Mouse (Mus musculus) liver, adult (tissue): ENCODE measurements at regions not wholly inside any gene's neighbourhood (a gene's known extent, or its start where the extent isn't known, plus 50 kb on each side); places are given as distances from the start of the nearest gene placed in this dataset.

Experiments
- GATA4 ChIP-seq: IDR thresholded peaks from 2 replicates; pipeline ENCODE4 v1.6.1; 2014; ENCODE audit warnings: mild to moderate bottlenecking, low read length; ENCODE audit not compliant: insufficient replicate concordance

- no peak for TF ChIP-seq GATA4
These were observed 59.3 kb downstream of the Sox2 start for GRCm38 (mm10) chr3:34709553-34709952.

- no peak for TF ChIP-seq GATA4
These were observed 72.3 kb downstream of the Sox2 start for GRCm38 (mm10) chr3:34722506-34722905.

- TF ChIP-seq GATA4 = no peak
These were observed 76.8 kb downstream of the Sox2 start for GRCm38 (mm10) chr3:34726955-34727354.

- TF ChIP-seq GATA4 = no peak
These were observed 78.1 kb downstream of the Sox2 start for GRCm38 (mm10) chr3:34728282-34728681.

- no peak for TF ChIP-seq GATA4
These were observed 84.8 kb downstream of the Sox2 start for GRCm38 (mm10) chr3:34734966-34735365.

GRCm38 (mm10) chr3:34738001-34738400 is 87.8 kb downstream of the Sox2 start:
- no peak for TF ChIP-seq GATA4

DNA sequence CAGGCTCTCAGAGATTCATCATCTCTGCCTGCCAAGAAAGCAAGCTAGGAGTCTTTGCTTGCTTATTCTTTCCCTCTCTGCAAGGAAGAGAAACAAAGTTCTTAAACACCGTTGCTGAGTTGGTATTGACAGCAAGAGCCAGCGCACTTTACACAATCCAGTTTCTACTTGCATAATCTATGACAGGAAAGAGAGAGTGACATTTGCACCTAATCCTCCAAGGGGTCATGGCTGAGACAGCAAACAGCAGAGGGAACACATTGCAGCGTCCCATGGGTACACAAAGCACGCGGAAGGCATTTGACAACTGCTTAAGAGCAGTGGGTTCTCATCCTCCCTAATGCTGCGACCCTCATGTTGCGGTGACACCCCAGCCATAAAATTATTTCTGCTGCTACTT is 88.7 kb downstream of the Sox2 start:
- TF ChIP-seq GATA4 = no peak

- no peak for TF ChIP-seq GATA4
These were observed 89.5 kb downstream of the Sox2 start for GRCm38 (mm10) chr3:34739693-34740092.

- TF ChIP-seq GATA4 = no peak
These were observed 89.9 kb downstream of the Sox2 start for GRCm38 (mm10) chr3:34740110-34740509.

DNA sequence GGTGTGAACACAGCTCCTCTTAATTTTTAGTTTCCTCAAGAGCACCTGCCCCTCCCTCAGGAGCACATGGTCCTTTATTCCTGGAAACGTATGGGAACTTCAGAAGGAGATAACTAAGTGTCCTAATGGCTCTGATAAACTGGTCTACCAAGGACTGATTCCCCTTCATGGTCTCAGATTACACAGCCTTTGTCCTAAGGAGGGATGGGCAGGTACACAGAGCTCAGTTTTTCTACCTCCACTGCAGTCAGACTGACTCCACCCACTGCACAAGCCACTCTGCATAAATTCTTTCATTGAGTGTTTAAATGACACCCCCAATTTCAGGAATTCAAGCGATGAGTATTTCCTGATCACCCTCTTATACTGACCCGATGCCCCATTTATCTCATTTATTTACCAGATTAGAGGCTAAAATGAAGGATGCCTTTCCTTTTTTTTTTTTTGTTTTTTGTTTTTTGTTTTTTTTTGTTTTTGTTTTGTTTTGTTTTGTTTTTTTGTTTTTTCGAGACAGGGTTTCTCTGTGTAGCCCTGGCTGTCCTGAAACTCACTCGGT is 95.1 kb downstream of the Sox2 start:
- no peak for TF ChIP-seq GATA4

DNA sequence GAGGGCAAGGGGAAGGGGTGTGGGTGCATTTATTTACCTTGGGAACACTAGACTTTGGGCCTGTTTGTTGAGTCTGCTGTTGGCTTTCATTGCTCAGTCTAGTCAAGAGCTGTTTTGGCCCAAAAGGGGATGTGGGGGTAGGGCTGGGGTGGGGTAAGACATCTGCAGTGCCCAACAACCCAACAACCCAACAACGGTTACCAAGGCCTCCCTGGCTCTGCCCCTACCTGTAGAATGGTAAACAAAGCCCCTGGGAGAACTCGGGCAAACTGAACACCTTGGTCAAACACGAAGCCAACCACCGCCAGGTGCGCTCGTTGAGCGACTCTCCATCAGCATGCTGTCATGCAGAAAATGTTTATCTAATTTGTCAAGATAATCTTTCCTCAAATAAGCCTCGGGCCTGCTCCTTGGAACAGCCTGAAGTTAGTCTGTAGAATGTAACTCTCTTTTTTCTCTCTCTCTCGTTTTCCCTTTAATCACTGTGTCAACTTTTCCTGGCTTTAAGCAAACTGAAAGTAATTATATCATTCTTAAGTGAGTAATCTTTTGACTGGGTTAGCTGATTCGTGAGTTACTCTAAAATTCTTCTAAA is 97.4 kb downstream of the Sox2 start:
- TF ChIP-seq GATA4 = no peak

- TF ChIP-seq GATA4 = no peak
These were observed 99.8 kb downstream of the Sox2 start for GRCm38 (mm10) chr3:34749989-34750388.

DNA sequence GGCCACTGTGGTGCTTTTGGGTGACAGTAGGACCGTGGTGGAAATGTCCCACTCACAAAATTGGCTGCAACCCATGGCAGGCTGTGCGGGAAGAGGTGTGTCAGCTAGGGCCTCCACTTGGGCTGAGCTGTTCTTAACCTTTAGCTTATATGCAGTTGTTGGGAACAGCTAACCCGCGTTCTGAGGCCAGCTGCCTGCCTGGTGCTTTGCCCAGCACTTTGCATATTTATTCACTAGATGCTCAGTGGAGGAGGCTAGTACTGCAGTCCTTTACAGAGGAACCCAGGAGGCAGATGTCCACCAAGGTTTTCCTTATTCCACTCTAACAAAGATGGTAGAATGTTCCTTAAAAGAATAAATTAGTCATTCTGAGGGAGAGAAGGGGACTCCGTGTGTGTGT is 101.3 kb downstream of the Sox2 start:
- no peak for TF ChIP-seq GATA4

DNA sequence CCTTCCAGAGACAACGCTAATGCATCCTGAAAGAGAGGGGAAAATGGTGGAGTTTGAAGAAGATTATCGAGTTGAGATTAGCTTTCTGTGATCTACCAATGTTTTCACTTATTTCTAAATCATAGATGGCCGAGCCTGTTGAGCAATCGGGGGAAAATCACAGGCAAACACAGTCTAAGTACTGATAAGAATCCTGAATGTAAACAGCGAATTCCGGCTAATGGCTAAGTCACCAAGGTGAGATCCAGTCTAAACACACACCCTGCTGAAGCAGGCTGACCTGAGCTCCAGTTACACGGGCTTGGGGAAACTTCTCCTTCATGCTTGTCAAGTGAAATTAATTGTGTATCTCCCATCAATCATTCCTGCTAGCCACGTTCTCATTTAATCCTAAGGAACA is 103.4 kb downstream of the Sox2 start:
- TF ChIP-seq GATA4 = peak; percentile 94

- no peak for TF ChIP-seq GATA4
These were observed 104.6 kb downstream of the Sox2 start for GRCm38 (mm10) chr3:34754781-34755180.

DNA sequence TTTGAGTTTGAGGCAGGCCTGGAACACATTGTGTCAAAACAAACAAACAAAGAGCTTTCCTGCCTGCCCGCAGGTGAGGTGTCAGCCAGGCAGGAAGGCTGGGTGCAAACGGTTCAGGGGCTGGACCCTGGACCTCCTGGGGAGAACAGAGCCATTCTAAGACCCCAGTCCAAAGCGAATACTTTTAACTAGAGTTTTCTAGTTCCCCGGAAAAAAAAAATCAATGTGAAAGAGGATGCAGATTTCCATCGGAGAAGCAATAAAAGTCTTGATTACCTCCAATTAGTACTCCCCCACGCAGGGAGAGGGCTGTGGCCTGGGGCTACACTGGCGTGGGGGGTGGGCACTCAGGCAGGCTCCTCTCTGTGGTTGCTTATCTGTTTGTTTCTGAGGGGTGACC is 106.4 kb downstream of the Sox2 start:
- TF ChIP-seq GATA4 = no peak

DNA sequence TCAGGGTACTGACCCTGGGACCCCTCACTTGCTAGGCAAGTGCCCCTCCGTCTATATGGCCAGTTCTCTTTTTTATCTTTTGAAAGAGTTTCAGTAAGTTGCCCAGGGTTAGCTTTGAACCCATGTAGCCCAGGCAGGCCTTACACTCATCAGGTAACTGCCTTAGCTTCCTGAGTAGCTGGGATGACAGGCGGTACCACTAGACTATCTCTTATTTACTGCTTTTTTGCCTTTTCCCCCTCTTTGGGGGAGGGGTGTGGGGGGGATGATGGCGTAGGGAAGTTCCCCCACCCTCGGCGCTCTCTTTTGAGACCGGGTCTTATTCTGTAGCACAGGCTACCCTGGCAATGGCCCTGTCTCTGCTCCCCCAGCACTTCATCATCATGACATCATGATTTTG is 106.9 kb downstream of the Sox2 start:
- no peak for TF ChIP-seq GATA4
